Mouse (Mus musculus) fibroblast of lung, adult 2 months (primary cell): Measurements from ENCODE around the gene Xpot.

ENCODE experiments used
- DNase-seq: peaks from one replicate; pipeline ENCODE4 v3.0.0-alpha.2; 2011; ENCODE audit warnings: low read depth

Xpot gene

GRCm38 (mm10) chr10:121626186-121626882, at the start of gene Xpot:
TSS of gene Xpot (minus strand) at chr10:121626332.
- peak; percentile 94 for DNase-seq

- no peak for DNase-seq
Measured at GRCm38 (mm10) chr10:121669103-121669502, 43.0 kb upstream of the Xpot start.

DNA sequence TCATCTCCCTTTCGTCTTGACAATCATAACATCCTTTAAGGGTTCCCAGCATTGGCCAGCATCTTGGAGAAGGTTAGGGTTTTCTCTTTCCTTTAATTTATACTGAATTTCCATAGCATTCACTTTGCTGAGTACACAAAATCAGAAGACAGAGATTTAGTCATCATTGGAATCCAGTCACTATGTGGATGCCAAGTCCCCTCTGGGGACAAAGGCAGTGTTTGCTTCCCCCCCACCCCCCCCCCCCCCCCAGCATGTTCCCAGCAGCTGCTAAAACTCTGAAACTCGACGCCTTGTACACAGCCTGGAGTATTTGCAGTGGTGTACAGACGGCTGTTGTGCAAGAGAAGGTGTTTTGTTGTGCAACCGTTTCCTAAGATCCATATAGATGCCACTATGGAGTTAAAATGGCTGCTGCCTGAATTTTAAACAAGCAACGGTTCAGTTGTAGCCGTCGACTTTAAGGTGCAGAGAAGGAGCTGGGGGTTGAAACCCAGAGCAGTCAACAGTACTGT, 39.6 kb upstream of the Xpot start:
- DNase-seq, result no peak

GRCm38 (mm10) chr10:121663599-121663998, 37.5 kb upstream of the Xpot start:
- DNase-seq, result no peak

DNA sequence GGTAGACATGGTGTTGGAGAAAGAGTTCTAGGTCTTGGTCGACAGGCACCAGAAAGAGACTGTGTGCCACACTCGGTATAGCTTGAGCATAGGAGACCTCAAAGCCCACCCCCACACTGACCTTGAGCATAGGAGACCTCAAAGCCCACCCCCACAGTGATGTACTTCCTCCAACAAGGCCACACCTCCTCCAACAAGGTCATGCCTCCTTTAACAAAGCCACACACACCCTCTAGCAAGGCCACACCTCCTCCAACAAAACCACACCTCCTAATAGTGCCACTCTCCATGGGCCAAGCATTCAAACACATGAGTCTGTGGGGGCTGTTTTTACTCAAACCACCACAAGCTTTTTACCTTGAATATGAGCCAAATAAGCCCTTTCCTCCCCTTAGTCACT, 36.6 kb upstream of the Xpot start:
- no peak for DNase-seq

DNA sequence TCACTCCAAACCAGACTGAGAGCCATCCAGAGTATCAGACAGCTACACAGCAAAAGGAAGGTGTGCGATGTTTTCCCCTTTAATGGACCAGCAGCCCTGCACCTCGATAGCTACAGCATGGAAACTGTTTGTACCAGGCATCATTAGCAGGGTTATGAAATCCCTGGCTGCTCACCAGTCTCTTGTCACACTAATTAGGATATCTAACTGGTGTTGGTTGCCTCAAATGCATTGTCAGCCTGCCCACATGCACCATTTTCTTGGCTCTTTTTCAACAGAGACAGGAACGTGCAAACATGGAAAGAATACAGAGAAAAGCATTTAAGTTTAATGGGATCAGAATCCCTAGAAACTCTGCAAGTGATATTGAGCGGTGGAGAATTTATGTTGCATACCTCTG, 29.8 kb upstream of the Xpot start:
- DNase-seq, result no peak

- DNase-seq, result no peak
Measured at GRCm38 (mm10) chr10:121653079-121653478, 26.9 kb upstream of the Xpot start.

DNA sequence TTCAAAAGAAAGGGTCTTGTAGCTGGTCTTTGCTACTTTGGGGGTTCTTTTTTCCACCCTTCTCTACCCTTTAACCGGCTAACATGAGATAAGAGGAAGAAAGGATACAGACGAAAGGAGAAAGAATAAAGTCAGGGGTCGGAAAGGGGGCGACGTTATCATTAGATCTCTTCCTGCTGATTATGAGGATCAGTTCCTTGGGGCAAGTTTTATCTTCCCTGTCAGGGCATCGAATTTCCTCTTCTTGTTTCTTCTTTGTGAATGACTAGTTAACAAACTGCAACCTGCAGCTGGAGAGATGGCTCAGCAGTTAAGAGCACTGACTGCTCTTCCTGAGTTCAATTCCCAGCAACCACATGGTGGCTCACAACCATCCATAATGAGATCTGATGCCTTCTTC, 20.2 kb upstream of the Xpot start:
- no peak for DNase-seq

GRCm38 (mm10) chr10:121642054-121642947, 16.2 kb upstream of the Xpot start:
- DNase-seq, result no peak

GRCm38 (mm10) chr10:121641272-121642053, 15.3 kb upstream of the Xpot start, which contains the start of gene D930020B18Rik:
TSS of gene D930020B18Rik (plus strand) at chr10:121641588.
- no peak for DNase-seq

GRCm38 (mm10) chr10:121640944-121641271, 14.8 kb upstream of the Xpot start:
- no peak for DNase-seq

DNA sequence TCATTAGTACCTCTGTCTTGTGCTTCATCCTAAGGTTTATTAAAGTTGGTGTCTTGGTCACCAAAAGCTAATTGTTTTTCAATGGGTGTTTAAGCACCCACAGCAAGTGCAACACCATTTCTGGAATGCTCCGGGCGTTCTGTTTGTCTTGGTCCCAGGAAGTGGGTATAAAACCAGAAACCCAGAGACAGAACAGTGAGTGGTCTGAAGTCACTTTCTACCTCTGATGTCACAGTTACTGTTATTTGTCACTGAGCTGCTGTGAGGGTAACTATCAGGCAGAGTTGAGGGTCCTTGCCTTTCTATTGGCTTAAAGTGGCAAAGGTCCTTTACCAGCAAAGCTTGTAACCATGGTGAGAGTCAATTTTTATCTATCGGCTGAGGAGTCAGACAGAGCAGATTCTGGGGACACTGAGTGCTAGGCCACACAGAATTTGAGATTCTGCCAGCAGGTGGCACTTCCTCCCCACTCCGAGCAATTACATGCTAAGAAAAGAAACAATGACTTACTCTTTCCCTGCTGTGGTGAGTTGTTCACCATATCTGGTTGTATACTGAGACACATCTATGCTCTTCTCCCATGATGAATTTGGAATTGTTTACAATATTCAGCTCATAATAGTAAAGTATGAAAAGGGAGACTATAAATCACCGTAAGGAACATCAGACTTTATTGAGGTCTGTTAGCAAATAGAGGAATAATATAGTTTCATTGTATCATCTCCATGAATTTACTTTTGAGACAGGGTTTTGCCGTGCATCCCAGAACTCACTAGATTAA, 14.2 kb upstream of the Xpot start:
- DNase-seq, result no peak

DNA sequence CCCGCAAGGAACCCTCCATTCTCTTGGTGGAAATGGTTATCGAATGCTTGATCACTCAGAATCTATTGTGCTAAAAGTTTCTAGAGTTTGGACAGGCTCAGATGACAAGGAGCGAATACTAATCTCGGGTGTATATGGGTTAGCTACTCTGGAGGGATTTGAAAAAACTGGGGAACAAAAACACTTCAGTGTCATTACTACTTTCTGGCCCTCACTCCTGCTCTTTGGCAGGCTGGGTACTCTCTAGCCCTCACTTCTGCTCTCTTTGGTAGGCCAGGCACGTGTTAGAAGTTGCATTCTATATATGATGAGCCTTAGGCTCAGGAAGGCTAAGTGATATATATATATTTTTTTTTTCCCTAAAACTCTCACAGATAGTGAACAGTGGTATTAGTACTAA, 13.4 kb upstream of the Xpot start:
- no peak for DNase-seq

GRCm38 (mm10) chr10:121636276-121636675, 10.1 kb upstream of the Xpot start:
- DNase-seq, result no peak

GRCm38 (mm10) chr10:121634159-121634558, 8.0 kb upstream of the Xpot start:
- no peak for DNase-seq

DNA sequence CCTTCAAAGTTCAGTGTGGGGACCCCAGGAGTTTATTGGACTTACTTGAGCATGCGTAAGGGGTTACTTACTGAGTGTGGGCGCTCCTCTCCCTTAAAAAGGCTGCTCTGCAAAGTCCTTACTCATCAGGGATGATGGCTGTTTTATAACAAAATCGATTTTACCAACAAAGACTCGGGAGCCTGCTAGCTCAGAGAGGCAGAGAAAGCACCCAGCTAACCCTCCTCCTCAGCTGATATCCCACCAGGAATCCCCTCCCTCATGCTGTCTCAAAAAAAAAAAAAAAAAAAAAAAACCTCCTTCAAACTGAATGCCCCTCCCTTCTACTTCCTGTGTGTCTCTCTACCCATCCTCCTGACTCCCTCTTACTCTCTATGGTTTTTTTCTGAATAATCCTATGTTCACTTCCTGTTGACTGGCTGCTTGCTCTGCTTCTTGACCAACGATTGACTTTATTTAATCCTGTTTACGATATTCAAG, 2.5 kb upstream of the Xpot start:
- no peak for DNase-seq

DNA sequence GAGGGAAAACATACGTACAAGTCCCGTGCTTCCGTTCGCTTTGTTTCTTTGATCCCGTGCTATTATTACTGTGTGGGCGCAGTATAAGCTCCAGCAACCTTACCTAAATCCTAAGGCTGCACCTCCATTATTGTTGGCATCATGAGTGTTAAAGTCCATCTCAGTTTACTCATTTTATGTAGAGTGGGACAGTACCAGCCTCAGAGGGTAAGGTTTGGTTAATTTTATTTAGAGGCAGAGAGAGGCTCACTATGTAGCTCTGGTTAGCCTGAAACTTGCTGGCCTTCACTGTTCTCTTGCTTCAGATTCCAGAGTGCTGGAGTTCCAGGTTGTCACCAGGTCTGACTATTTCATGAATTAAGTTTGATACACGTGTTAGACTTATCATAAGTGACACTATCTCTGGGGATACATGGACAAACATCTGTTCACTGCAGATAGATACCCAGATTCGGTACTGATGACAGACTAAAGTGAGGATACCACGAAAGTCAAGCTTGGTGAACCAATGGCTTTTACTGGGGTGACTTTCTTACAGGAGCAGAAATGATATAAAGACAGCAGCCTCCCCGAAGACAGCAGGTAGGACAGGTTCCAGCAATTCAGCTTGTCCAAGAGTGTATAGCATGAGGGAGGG, 1.2 kb upstream of the Xpot start:
- no peak for DNase-seq

DNA sequence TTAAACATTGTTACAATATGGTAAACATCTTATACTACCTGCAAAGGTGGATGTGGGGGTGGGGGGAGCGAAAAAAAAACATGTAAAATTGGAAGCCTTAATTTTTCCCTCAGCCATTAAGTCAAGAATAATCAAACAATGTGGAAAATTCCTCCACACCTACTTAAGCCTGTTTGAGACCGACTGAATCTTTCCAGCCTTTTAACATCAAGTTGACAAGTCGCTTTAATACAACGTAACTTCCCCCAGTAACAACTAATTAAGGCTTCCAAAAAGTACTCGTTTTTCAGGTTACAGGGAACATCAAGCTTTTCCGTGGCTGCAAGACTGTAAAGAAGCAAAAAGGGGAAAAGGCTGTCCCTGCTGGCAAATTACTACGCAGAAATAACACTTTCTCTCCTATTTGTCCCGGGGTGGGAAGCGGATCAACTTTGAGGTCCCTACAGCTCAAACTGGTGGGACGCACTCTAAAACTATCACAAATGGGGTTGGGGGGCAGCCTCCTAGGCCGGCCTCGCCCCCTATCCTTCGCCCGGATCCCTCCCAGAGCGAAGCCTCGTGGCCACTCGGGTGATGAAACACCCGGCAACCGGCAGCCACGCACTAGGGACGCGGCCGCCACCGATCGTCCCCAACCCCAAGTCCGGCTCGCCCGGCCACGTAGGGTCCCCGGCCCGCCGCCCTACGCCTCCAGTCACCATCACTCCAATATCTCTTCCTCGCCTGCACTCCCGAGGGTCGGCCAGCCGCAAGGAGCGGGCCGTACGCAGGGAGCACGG, 536 bp downstream of the Xpot start:
- no peak for DNase-seq

- DNase-seq, result no peak
Measured at GRCm38 (mm10) chr10:121625006-121625405, 1.1 kb downstream of the Xpot start.

- DNase-seq, result no peak
Measured at GRCm38 (mm10) chr10:121623670-121624069, 2.5 kb downstream of the Xpot start.
